Mouse (Mus musculus): ENCODE results near the gene Chmp4b.

Chmp4b gene

GRCm38 (mm10) chr2:154651363-154651762, at the start of gene Chmp4b:
Gene Chmp4b, plus strand, starts transcription at chr2:154651705.
- no peak for DNase-seq (ENCODE audit: extremely low spot score, low spot score)

GRCm38 (mm10) chr2:154603007-154603637, 48.4 kb upstream of the Chmp4b start:
- no peak for DNase-seq (ENCODE audit: extremely low spot score, low spot score)

- peak; percentile 91 for DNase-seq (ENCODE audit: extremely low spot score, low spot score)
These were observed 47.8 kb upstream of the Chmp4b start, which contains the start of gene Pxmp4 for GRCm38 (mm10) chr2:154603638-154604153. Gene Pxmp4, minus strand, starts transcription at chr2:154603708.

- DNase-seq (ENCODE audit: extremely low spot score, low spot score) = no peak
These were observed 47.3 kb upstream of the Chmp4b start for GRCm38 (mm10) chr2:154604156-154604555.

- DNase-seq (ENCODE audit: extremely low spot score, low spot score) = no peak
These were observed 44.5 kb upstream of the Chmp4b start for GRCm38 (mm10) chr2:154606965-154607364.

GRCm38 (mm10) chr2:154609050-154609767, 42.3 kb upstream of the Chmp4b start:
- DNase-seq (ENCODE audit: extremely low spot score, low spot score) = no peak

GRCm38 (mm10) chr2:154613118-154614115, 38.1 kb upstream of the Chmp4b start, which contains the start of the genes Zfp341 and 4930519P11Rik:
Gene Zfp341, plus strand, starts transcription at chr2:154613297.
Gene 4930519P11Rik, minus strand, starts transcription at chr2:154613437.
- DNase-seq (ENCODE audit: extremely low spot score, low spot score) = peak; percentile 94

- DNase-seq (ENCODE audit: extremely low spot score, low spot score) = no peak
These were observed 36.5 kb upstream of the Chmp4b start for GRCm38 (mm10) chr2:154614841-154615576.

- no peak for DNase-seq (ENCODE audit: extremely low spot score, low spot score)
These were observed 35.8 kb upstream of the Chmp4b start for GRCm38 (mm10) chr2:154615674-154616073.

- DNase-seq (ENCODE audit: extremely low spot score, low spot score) = no peak
These were observed 34.4 kb upstream of the Chmp4b start for GRCm38 (mm10) chr2:154617061-154617460.

GRCm38 (mm10) chr2:154621684-154622083, 29.8 kb upstream of the Chmp4b start:
- no peak for DNase-seq (ENCODE audit: extremely low spot score, low spot score)

GRCm38 (mm10) chr2:154624137-154624536, 27.4 kb upstream of the Chmp4b start:
- DNase-seq (ENCODE audit: extremely low spot score, low spot score) = no peak

GRCm38 (mm10) chr2:154630531-154630930, 21.0 kb upstream of the Chmp4b start:
- no peak for DNase-seq (ENCODE audit: extremely low spot score, low spot score)

GRCm38 (mm10) chr2:154632203-154632780, 19.2 kb upstream of the Chmp4b start:
- no peak for DNase-seq (ENCODE audit: extremely low spot score, low spot score)

- no peak for DNase-seq (ENCODE audit: extremely low spot score, low spot score)
These were observed 18.3 kb upstream of the Chmp4b start for GRCm38 (mm10) chr2:154633039-154633742.

- no peak for DNase-seq (ENCODE audit: extremely low spot score, low spot score)
These were observed 17.4 kb upstream of the Chmp4b start for GRCm38 (mm10) chr2:154633876-154634644.

- DNase-seq (ENCODE audit: extremely low spot score, low spot score) = no peak
These were observed 15.7 kb upstream of the Chmp4b start for GRCm38 (mm10) chr2:154635826-154636225.

- no peak for DNase-seq (ENCODE audit: extremely low spot score, low spot score)
These were observed 13.0 kb upstream of the Chmp4b start for GRCm38 (mm10) chr2:154638521-154638920.

GRCm38 (mm10) chr2:154639115-154639514, 12.4 kb upstream of the Chmp4b start:
- DNase-seq (ENCODE audit: extremely low spot score, low spot score) = no peak
